Mouse (Mus musculus): ENCODE measurements around the gene Eno1. TPM values are rescaled to one million over a fixed set of nuclear protein-coding genes. Genes with fewer than 3 reads are reported as not detected.
A peak's percentile ranks its signal among the peaks of the same experiment; 100 is the strongest.

Gene Eno1
- polyA plus RNA-seq, 1 experiment from 2014 or later, result 733 TPM

- H3K27me3 ChIP-seq (ENCODE audit: control insufficient read depth, insufficient read depth, low read length), result no peaks in the 10 kb centered on the region
- H3K9ac ChIP-seq (ENCODE audit: low read length), result no peak overlapping the region
- DNase-seq (ENCODE audit: low spot score) (no peak), ATAC-seq (ENCODE audit: low FRiP score, low TSS enrichment) (no peak)
- H3K36me3 ChIP-seq (ENCODE audit: control insufficient read depth, insufficient read depth, low read length), result no peaks in the 10 kb centered on the region
- no peak overlapping the region for H3K4me3 ChIP-seq (ENCODE audit: low read depth, low read length)
- no peaks in the 10 kb centered on the region for H3K9me3 ChIP-seq (ENCODE audit: control insufficient read depth, low read length)
- no peak overlapping the region for H3K27ac ChIP-seq (replicated peaks)
- WGBS, result 93% methylated on average over 3 of the region's 3 CpGs
- H3K4me1 ChIP-seq (replicated peaks; ENCODE audit: control insufficient read depth, insufficient read depth), result no peaks in the 10 kb centered on the region; the same call in 1 of the 2 replicates
- H3K4me2 ChIP-seq (replicated peaks; ENCODE audit: low read depth), result no peak overlapping the region
- TF ChIP-seq EP300 (optimal IDR thresholded peaks at IDR 0.05), result no peak
- peak; percentile 38 for TF ChIP-seq CTCF (IDR thresholded peaks at IDR 0.05; ENCODE audit: low read depth)
Observed at GRCm38 (mm10) chr4:150291900-150292299, 55.4 kb downstream of the Eno1 start.

- Histone ChIP-seq H3K36me3 (ENCODE audit: control insufficient read depth, insufficient read depth, low read length) (no peaks in the 10 kb centered on the region), H3K27ac (replicated peaks) (no peak overlapping the region), H3K9me3 (ENCODE audit: control insufficient read depth, low read length) (no peaks in the 10 kb centered on the region), H3K9ac (ENCODE audit: low read length) (no peak overlapping the region), H3K27me3 (ENCODE audit: control insufficient read depth, insufficient read depth, low read length) (no peaks in the 10 kb centered on the region), H3K4me1 (replicated peaks; ENCODE audit: control insufficient read depth, insufficient read depth) (no peaks in the 10 kb centered on the region), H3K4me2 (replicated peaks; ENCODE audit: low read depth) (no peak overlapping the region), H3K4me3 (ENCODE audit: low read depth, low read length) (no peak overlapping the region)
- 94% methylated on average over 7 of the region's 7 CpGs for WGBS
- TF ChIP-seq EP300 (optimal IDR thresholded peaks at IDR 0.05) (no peak), CTCF (IDR thresholded peaks at IDR 0.05; ENCODE audit: low read depth) (no peak)
- DNase-seq (ENCODE audit: low spot score) (no peak), ATAC-seq (ENCODE audit: low FRiP score, low TSS enrichment) (no peak)
Observed at GRCm38 (mm10) chr4:150294870-150295269, 58.3 kb downstream of the Eno1 start.

GRCm38 (mm10) chr4:150295966-150296365, 59.4 kb downstream of the Eno1 start:
- Histone ChIP-seq H3K4me1 (replicated peaks; ENCODE audit: control insufficient read depth, insufficient read depth) (no peaks in the 10 kb centered on the region), H3K4me2 (replicated peaks; ENCODE audit: low read depth) (no peak overlapping the region), H3K9ac (ENCODE audit: low read length) (no peak overlapping the region), H3K36me3 (ENCODE audit: control insufficient read depth, insufficient read depth, low read length) (no peaks in the 10 kb centered on the region), H3K27me3 (ENCODE audit: control insufficient read depth, insufficient read depth, low read length) (no peaks in the 10 kb centered on the region), H3K27ac (replicated peaks) (no peak overlapping the region), H3K9me3 (ENCODE audit: control insufficient read depth, low read length) (no peaks in the 10 kb centered on the region), H3K4me3 (ENCODE audit: low read depth, low read length) (no peak overlapping the region)
- 97% methylated on average over 7 of the region's 7 CpGs for WGBS
- TF ChIP-seq CTCF (IDR thresholded peaks at IDR 0.05; ENCODE audit: low read depth), result peak; percentile 37; the same call in 1 of the 2 replicates
- TF ChIP-seq EP300 (optimal IDR thresholded peaks at IDR 0.05), result no peak
- ATAC-seq (ENCODE audit: low FRiP score, low TSS enrichment), result no peak
- DNase-seq (ENCODE audit: low spot score), result no peak

Other genes with a start within 250 kb of the Eno1 start
- gene H6pd, start 227.7 kb upstream of the Eno1 start, polyA plus RNA-seq (2015; fragmentation: Nextera tagmentation; extraction: Ambion mirVana), result 11.8 and 12.3 TPM in 2 replicates
- gene Gpr157, start 149.4 kb upstream of the Eno1 start, polyA plus RNA-seq (2015; fragmentation: Nextera tagmentation; extraction: Ambion mirVana), result 0.55 and 0.75 TPM in 2 replicates
- gene Slc2a5, start 117.4 kb upstream of the Eno1 start, polyA plus RNA-seq (2015; fragmentation: Nextera tagmentation; extraction: Ambion mirVana), result 0.76 and 0.80 TPM in 2 replicates
- 0.24 TPM in 1 of 2 replicates, not detected in the other for gene Slc2a7, start 87.7 kb upstream of the Eno1 start, polyA plus RNA-seq (2015; fragmentation: Nextera tagmentation; extraction: Ambion mirVana)
- gene Car6, start 35.4 kb upstream of the Eno1 start, polyA plus RNA-seq (2015; fragmentation: Nextera tagmentation; extraction: Ambion mirVana), result 0.06 TPM in 1 of 2 replicates, not detected in the other
- 8.3 and 12.2 TPM in 2 replicates for gene Rere, start 44.9 kb downstream of the Eno1 start, polyA plus RNA-seq (2015; fragmentation: Nextera tagmentation; extraction: Ambion mirVana)

All from stomach, postnatal 0 days (tissue).